Mouse (Mus musculus) fat pad, adult 2 months (tissue): ENCODE measurements around the gene Lsm14a.
"Not testable (repeated sequence)": the region's sequence is repeated elsewhere in the genome, so short reads cannot be mapped to it uniquely, and the experiment has no call there.

Experiments used
- DNase-seq: peaks from one replicate; pipeline ENCODE4 v3.0.0-alpha.2; 2011; ENCODE audit warnings: low read depth, low spot score; ENCODE audit errors: extremely low read depth

Gene Lsm14a

GRCm38 (mm10) chr7:34380311-34380710, 12.8 kb downstream of the Lsm14a start:
- no peak for DNase-seq

- DNase-seq, result no peak
Measured at GRCm38 (mm10) chr7:34373906-34374305, 19.2 kb downstream of the Lsm14a start.

- DNase-seq, result no peak
Measured at GRCm38 (mm10) chr7:34355629-34356028, 37.5 kb downstream of the Lsm14a start.

GRCm38 (mm10) chr7:34351997-34352396, 41.1 kb downstream of the Lsm14a start:
- no peak for DNase-seq

GRCm38 (mm10) chr7:34350166-34350565, 42.9 kb downstream of the Lsm14a start:
- no peak for DNase-seq

- DNase-seq, result no peak
Measured at GRCm38 (mm10) chr7:34348011-34348410, 45.1 kb downstream of the Lsm14a start.

- DNase-seq, result no peak
Measured at GRCm38 (mm10) chr7:34347041-34347440, 46.1 kb downstream of the Lsm14a start.

GRCm38 (mm10) chr7:34346505-34346904, 46.6 kb downstream of the Lsm14a start:
- no peak for DNase-seq

GRCm38 (mm10) chr7:34342040-34342793, 50.9 kb downstream of the Lsm14a start:
- DNase-seq, result peak; percentile 23

GRCm38 (mm10) chr7:34340841-34341240, 52.3 kb downstream of the Lsm14a start:
- DNase-seq, result no peak

- DNase-seq, result no peak
Measured at GRCm38 (mm10) chr7:34339164-34339489, 54.0 kb downstream of the Lsm14a start.

GRCm38 (mm10) chr7:34338445-34339163, 54.5 kb downstream of the Lsm14a start:
- no peak for DNase-seq

GRCm38 (mm10) chr7:34337268-34337667, 55.8 kb downstream of the Lsm14a start:
- no peak for DNase-seq

GRCm38 (mm10) chr7:34336545-34336944, 56.6 kb downstream of the Lsm14a start:
- DNase-seq, result not testable (repeated sequence)

GRCm38 (mm10) chr7:34327493-34327892, 65.6 kb downstream of the Lsm14a start:
- peak; percentile 39 for DNase-seq

- DNase-seq, result no peak
Measured at GRCm38 (mm10) chr7:34324857-34325256, 68.3 kb downstream of the Lsm14a start.

- DNase-seq, result no peak
Measured at GRCm38 (mm10) chr7:34324005-34324404, 69.1 kb downstream of the Lsm14a start.

GRCm38 (mm10) chr7:34323351-34323750, 69.8 kb downstream of the Lsm14a start:
- peak; percentile 28 for DNase-seq

- DNase-seq, result no peak
Measured at GRCm38 (mm10) chr7:34321958-34322357, 71.2 kb downstream of the Lsm14a start.

GRCm38 (mm10) chr7:34321119-34321518, 72.0 kb downstream of the Lsm14a start:
- DNase-seq, result no peak

GRCm38 (mm10) chr7:34319957-34320356, 73.2 kb downstream of the Lsm14a start:
- DNase-seq, result no peak

- no peak for DNase-seq
Measured at GRCm38 (mm10) chr7:34319123-34319522, 74.0 kb downstream of the Lsm14a start.
